Mouse (Mus musculus): ENCODE data around the gene Fscn2. TPM values are rescaled to one million over a fixed set of nuclear protein-coding genes. Genes with fewer than 3 reads are reported as not detected.

The Fscn2 gene
- polyA plus RNA-seq, 1 experiment = not detected

GRCm38 (mm10) chr11:120375324-120375723 lies 14.0 kb downstream of the Fscn2 start:
- no peak overlapping the region for H3K9ac ChIP-seq (ENCODE audit: low read depth, poor library complexity, severe bottlenecking)
- H3K27ac ChIP-seq (ENCODE audit: insufficient read depth, low read length) = no peak overlapping the region
- H3K9me3 ChIP-seq (replicated peaks; ENCODE audit: control insufficient read depth, insufficient read depth, low read length, poor library complexity, severe bottlenecking) = no peaks in the 10 kb centered on the region
- TF ChIP-seq CTCF (IDR thresholded peaks at IDR 0.05; ENCODE audit: low read depth, low read length) (no peak), EP300 (IDR thresholded peaks at IDR 0.05; ENCODE audit: insufficient read depth, low read depth, low read length) (no peak), POLR2A (IDR thresholded peaks at IDR 0.05; ENCODE audit: insufficient read depth, low read length) (no peak)
- no peak overlapping the region for H3K4me3 ChIP-seq (ENCODE audit: low read depth, low read length)
- no peaks in the 10 kb centered on the region for H3K4me1 ChIP-seq (ENCODE audit: control insufficient read depth, insufficient read depth, low read length)
- H3K27me3 ChIP-seq (ENCODE audit: control insufficient read depth, insufficient read depth, low read length, poor library complexity, severe bottlenecking) = no peaks in the 10 kb centered on the region
- no peaks in the 10 kb centered on the region for H3K36me3 ChIP-seq (ENCODE audit: control insufficient read depth, insufficient read depth, low read length, poor library complexity, severe bottlenecking)

DNA sequence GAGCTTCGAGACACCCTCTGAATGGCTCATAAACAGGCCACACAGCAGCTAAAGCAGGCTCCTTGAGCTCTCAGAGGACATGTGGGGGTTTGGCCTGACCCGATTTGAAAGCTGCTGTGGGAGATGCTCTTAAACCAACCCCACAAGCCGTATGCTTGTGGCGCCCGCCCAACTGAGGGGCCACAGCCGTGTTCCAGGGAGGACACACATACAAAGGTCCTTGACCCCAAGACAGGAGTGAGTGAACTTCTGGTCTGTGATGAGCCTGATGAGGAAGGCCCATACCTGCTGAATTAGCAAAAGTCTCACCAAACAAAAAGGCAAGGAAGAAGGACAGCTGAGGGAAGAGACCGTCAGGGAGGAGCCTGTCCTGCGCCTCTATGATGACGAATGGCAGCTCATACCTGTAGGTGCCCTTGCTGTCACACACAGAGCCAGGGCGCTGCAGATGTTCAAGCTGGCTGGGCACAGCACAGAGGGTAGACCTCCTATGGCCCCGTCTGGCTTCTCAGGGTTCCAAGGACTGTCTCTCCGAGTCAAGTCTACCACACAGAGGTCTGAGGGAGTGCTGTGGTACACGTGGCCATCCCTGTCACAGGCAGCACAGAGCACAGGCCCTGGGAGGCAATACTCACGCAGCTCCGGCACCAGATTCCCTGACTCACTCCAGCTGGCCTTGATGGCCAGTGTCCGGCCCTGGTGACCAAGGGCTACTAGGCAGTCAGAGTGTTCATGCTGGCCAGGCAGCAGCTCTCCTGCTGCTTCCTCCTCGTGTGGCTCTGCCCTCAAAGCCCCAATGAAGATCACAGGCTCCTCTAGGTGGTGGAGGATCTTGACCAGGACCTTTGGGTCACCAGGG lies 15.2 kb downstream of the Fscn2 start:
- TF ChIP-seq POLR2A (IDR thresholded peaks at IDR 0.05; ENCODE audit: insufficient read depth, low read length) = no peak
- TF ChIP-seq EP300 (IDR thresholded peaks at IDR 0.05; ENCODE audit: insufficient read depth, low read depth, low read length) = no peak
- TF ChIP-seq CTCF (IDR thresholded peaks at IDR 0.05; ENCODE audit: low read depth, low read length) = no peak
- Histone ChIP-seq H3K4me3 (ENCODE audit: low read depth, low read length) (no peak overlapping the region), H3K9me3 (replicated peaks; ENCODE audit: control insufficient read depth, insufficient read depth, low read length, poor library complexity, severe bottlenecking) (no peaks in the 10 kb centered on the region), H3K36me3 (ENCODE audit: control insufficient read depth, insufficient read depth, low read length, poor library complexity, severe bottlenecking) (no peaks in the 10 kb centered on the region), H3K4me1 (ENCODE audit: control insufficient read depth, insufficient read depth, low read length) (no peaks in the 10 kb centered on the region), H3K27ac (ENCODE audit: insufficient read depth, low read length) (no peak overlapping the region), H3K27me3 (ENCODE audit: control insufficient read depth, insufficient read depth, low read length, poor library complexity, severe bottlenecking) (no peaks in the 10 kb centered on the region), H3K9ac (ENCODE audit: low read depth, poor library complexity, severe bottlenecking) (no peak overlapping the region)

- Histone ChIP-seq H3K27me3 (ENCODE audit: control insufficient read depth, insufficient read depth, low read length, poor library complexity, severe bottlenecking) (no peaks in the 10 kb centered on the region), H3K9me3 (replicated peaks; ENCODE audit: control insufficient read depth, insufficient read depth, low read length, poor library complexity, severe bottlenecking) (no peaks in the 10 kb centered on the region), H3K27ac (ENCODE audit: insufficient read depth, low read length) (no peak overlapping the region), H3K4me3 (ENCODE audit: low read depth, low read length) (no peak overlapping the region), H3K4me1 (ENCODE audit: control insufficient read depth, insufficient read depth, low read length) (no peaks in the 10 kb centered on the region), H3K9ac (ENCODE audit: low read depth, poor library complexity, severe bottlenecking) (no peak overlapping the region), H3K36me3 (ENCODE audit: control insufficient read depth, insufficient read depth, low read length, poor library complexity, severe bottlenecking) (0 out of 2 replicates have a peak, but pooled peaks cover 2% of the 10 kb centered on the region)
- TF ChIP-seq CTCF (IDR thresholded peaks at IDR 0.05; ENCODE audit: low read depth, low read length) (no peak), EP300 (IDR thresholded peaks at IDR 0.05; ENCODE audit: insufficient read depth, low read depth, low read length) (no peak), POLR2A (IDR thresholded peaks at IDR 0.05; ENCODE audit: insufficient read depth, low read length) (no peak)
Observed at GRCm38 (mm10) chr11:120377337-120377736, 16.0 kb downstream of the Fscn2 start.

DNA sequence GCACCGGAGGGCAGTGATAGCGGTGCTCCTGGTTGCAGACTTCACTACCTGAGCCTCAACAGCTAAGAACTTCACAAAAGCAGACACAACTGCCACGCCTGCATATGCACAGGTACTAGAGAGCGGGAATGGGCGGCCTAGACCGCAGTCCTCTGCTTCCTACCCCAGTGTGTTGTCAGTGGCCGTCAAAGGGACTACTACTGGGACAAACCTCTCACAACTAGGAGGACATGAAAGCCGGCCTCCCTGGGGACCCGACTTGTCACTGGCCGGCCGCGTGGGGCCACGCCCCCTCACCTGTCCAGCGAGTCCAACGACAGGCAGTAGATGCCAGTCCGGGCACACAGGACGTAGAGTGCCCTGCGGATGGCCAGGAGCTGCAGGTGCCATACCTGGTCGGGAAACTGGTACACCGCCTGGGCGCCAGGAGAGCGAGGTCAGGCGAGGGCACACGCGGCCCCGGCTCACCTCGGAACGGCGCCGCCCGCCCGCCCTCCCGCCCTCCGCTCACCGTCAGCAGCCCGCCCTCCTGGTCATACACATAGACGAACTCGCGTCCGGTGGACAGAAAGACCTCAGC lies 16.8 kb downstream of the Fscn2 start:
- Histone ChIP-seq H3K4me1 (ENCODE audit: control insufficient read depth, insufficient read depth, low read length) (no peaks in the 10 kb centered on the region), H3K9me3 (replicated peaks; ENCODE audit: control insufficient read depth, insufficient read depth, low read length, poor library complexity, severe bottlenecking) (no peaks in the 10 kb centered on the region), H3K36me3 (ENCODE audit: control insufficient read depth, insufficient read depth, low read length, poor library complexity, severe bottlenecking) (peaks cover 5% of the 10 kb centered on the region; the same call in 1 of the 2 replicates), H3K27ac (ENCODE audit: insufficient read depth, low read length) (no peak overlapping the region), H3K4me3 (ENCODE audit: low read depth, low read length) (peak overlapping the region; percentile 87), H3K9ac (ENCODE audit: low read depth, poor library complexity, severe bottlenecking) (peak overlapping the region; percentile 72), H3K27me3 (ENCODE audit: control insufficient read depth, insufficient read depth, low read length, poor library complexity, severe bottlenecking) (no peaks in the 10 kb centered on the region)
- TF ChIP-seq POLR2A (IDR thresholded peaks at IDR 0.05; ENCODE audit: insufficient read depth, low read length) = no peak
- TF ChIP-seq CTCF (IDR thresholded peaks at IDR 0.05; ENCODE audit: low read depth, low read length) = no peak
- TF ChIP-seq EP300 (IDR thresholded peaks at IDR 0.05; ENCODE audit: insufficient read depth, low read depth, low read length) = no peak

DNA sequence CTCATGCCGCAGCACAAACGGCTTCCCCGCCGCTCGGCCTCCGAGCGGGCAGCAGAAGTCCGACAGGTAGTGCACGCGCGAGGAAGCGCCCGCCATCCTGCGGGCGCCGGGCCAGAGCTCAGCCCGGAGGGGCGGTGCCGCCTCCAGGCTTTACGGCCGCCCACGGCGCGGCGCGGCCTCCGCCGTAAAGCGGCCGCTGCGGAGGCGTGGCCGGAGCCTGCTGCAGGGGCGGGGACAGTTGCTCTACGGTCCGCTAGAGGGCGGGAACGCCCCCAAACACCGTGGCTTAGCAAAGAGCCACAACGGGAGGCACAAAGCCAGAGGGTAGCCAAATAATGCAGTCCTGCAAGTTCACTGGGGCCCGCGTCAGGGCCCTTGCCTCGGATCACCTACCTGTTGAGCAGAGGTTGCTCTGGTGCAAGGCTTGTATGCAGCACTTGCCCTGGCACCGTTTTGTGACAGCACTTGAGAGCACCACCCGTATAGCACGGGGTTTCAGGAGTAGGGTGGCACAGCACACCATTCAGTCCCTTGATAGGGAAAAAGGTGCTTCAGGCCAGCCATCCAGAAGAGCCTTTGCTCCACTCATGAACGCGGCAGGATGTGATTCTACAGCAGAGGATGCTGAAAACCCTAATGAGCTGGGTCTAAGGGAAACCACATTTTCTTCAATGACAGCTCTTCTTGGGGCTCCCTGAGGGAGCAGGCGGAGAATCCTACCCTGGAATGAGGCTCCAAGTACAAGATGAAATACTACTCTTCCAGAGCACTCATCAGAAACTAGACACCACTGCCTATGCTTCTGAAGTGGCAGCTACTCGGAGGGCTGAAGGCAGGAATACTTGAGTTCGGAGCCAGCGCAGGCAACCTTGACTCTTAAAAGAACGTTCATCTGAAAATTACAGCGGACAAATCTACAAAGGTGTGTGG lies 17.5 kb downstream of the Fscn2 start, which contains the start of gene Faap100:
Faap100 (minus strand) TSS at position 154 of the 930 bp plus-strand sequence.
- peaks cover 6% of the 10 kb centered on the region; the same call in 1 of the 2 replicates for H3K36me3 ChIP-seq (ENCODE audit: control insufficient read depth, insufficient read depth, low read length, poor library complexity, severe bottlenecking)
- TF ChIP-seq CTCF (IDR thresholded peaks at IDR 0.05; ENCODE audit: low read depth, low read length) = peak; percentile 48
- TF ChIP-seq EP300 (IDR thresholded peaks at IDR 0.05; ENCODE audit: insufficient read depth, low read depth, low read length) = 0 out of 2 replicates have a peak, but pooled peaks have one; percentile 19
- TF ChIP-seq POLR2A (IDR thresholded peaks at IDR 0.05; ENCODE audit: insufficient read depth, low read length) = peak; percentile 10
- H3K4me1 ChIP-seq (ENCODE audit: control insufficient read depth, insufficient read depth, low read length) = no peaks in the 10 kb centered on the region

More for the DNA sequence above, 17.5 kb downstream of the Fscn2 start, which contains the start of gene Faap100:
- Histone ChIP-seq H3K9me3 (replicated peaks; ENCODE audit: control insufficient read depth, insufficient read depth, low read length, poor library complexity, severe bottlenecking) (no peaks in the 10 kb centered on the region), H3K27ac (ENCODE audit: insufficient read depth, low read length) (no peak within 1 kb of the TSS), H3K4me3 (ENCODE audit: low read depth, low read length) (peak within 1 kb of the TSS; percentile 87), H3K27me3 (ENCODE audit: control insufficient read depth, insufficient read depth, low read length, poor library complexity, severe bottlenecking) (no peaks in the 10 kb centered on the region), H3K9ac (ENCODE audit: low read depth, poor library complexity, severe bottlenecking) (peak within 1 kb of the TSS; percentile 72)
